Mouse (Mus musculus): ENCODE measurements around the gene Dolk. TPM values are rescaled to one million over a fixed set of nuclear protein-coding genes. Genes with fewer than 3 reads are reported as not detected.

The Dolk gene
- total RNA-seq, 2 experiments from 2014 or later: 23.6 to 26.3 TPM

Other genes starting within 250 kb of the Dolk start
- gene Wdr34, start 237.5 kb downstream of the Dolk start, total RNA-seq (2021): 1 to 10 TPM; 6.5 to 6.8 TPM
- gene Set, start 229.0 kb downstream of the Dolk start, total RNA-seq (2021): 100 to 1,000 TPM in 1 of 2 experiments, 10 to 100 TPM in 1; 95.8 to 106 TPM
- 10 to 100 TPM; 10.5 to 13.2 TPM for gene Pkn3, start 208.7 kb downstream of the Dolk start, total RNA-seq (2021)
- gene Zdhhc12, start 192.7 kb downstream of the Dolk start, total RNA-seq (2021): 1 to 10 TPM; 3.9 to 4.7 TPM
- 10 to 100 TPM; 23.5 to 26.7 TPM for gene Zer1, start 161.7 kb downstream of the Dolk start, total RNA-seq (2021)
- 10 to 100 TPM; 19.9 to 23.0 TPM for gene Tbc1d13, start 152.6 kb downstream of the Dolk start, total RNA-seq (2021)
- 100 to 1,000 TPM in 1 of 2 experiments, 10 to 100 TPM in 1; 93.8 to 100 TPM for gene Endog, start 114.8 kb downstream of the Dolk start, total RNA-seq (2021)
- 1 to 10 TPM; 4.5 to 6.1 TPM for gene Spout1, start 107.9 kb downstream of the Dolk start, total RNA-seq (2021)
- gene Kyat1, start 80.5 kb downstream of the Dolk start, total RNA-seq (2021): 10 to 100 TPM; 43.1 to 44.0 TPM
- 10 to 100 TPM; 58.2 to 66.7 TPM for gene Lrrc8a, start 48.6 kb downstream of the Dolk start, total RNA-seq (2021)
- 1 to 10 TPM; 3.7 to 4.4 TPM for gene Gm28035, start 45.8 kb downstream of the Dolk start, total RNA-seq (2021)
- gene Phyhd1, start 20.1 kb downstream of the Dolk start, total RNA-seq (2021): 100 to 1,000 TPM in 1 of 2 experiments, 10 to 100 TPM in 1; 94.8 to 104 TPM
- under 1 TPM in 1 of 2 experiments, not detected in 1; 0.91 TPM for gene Gm28038, start 5.3 kb downstream of the Dolk start, total RNA-seq (2021)
- 10 to 100 TPM; 19.6 to 20.0 TPM for gene Nup188, start 63 bp upstream of the Dolk start, total RNA-seq (2021)
- gene Sh3glb2, start 73.0 kb upstream of the Dolk start, total RNA-seq (2021): 10 to 100 TPM; 39.7 to 40.3 TPM
- gene Miga2, start 77.9 kb upstream of the Dolk start, total RNA-seq (2021): 10 to 100 TPM; 68.5 to 74.0 TPM
- gene Dolpp1, start 105.9 kb upstream of the Dolk start, total RNA-seq (2021): 10 to 100 TPM in 1 of 2 experiments, 1 to 10 TPM in 1; 8.3 to 10.4 TPM
- gene Crat, start 129.5 kb upstream of the Dolk start, total RNA-seq (2021): 100 to 1,000 TPM; 433 to 486 TPM
- gene Ptpa, start 129.7 kb upstream of the Dolk start, total RNA-seq (2021): 10 to 100 TPM; 91.2 to 92.3 TPM
- 1 to 10 TPM; 4.1 to 6.9 TPM for gene Ier5l, start 187.9 kb upstream of the Dolk start, total RNA-seq (2021)